Mouse (Mus musculus): ENCODE results near the gene Uqcrfs1. TPM values are rescaled to one million over a fixed set of nuclear protein-coding genes. Genes with fewer than 3 reads are reported as not detected.

The Uqcrfs1 gene
- polyA plus RNA-seq, 1 experiment from 2014 or later = 323 TPM

DNA sequence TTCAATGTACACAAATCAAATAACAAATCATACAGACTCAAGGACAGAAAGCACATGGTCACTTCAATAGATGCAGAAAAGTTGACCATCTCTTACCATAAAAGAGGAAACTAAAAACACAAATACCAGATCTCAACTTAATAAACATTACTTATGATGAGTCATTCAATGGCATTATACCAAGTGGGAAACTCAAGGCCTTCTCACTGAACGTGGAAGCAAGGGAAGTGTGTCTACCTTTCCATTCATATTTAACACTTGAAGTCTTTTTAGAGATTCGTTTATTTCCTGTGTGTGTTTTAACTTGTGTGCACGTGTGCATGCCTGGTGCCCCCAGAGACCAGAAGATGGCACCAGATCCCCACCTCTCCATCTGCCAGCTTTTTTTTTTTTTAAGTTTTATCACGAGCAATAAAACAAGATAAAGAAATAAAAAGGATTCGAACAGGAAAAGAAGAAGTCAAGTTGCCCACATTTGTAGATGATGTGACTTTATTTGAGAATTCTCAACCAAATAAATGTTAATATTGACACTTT lies 8.0 kb upstream of the Uqcrfs1 start:
- WGBS = 46% methylated on average over 5 of the region's 5 CpGs
- H3K4me3 ChIP-seq (replicated peaks) = no peak overlapping the region
- H3K4me1 ChIP-seq = no peaks in the 10 kb centered on the region
- no peak overlapping the region for H3K27ac ChIP-seq (replicated peaks)
- H3K4me2 ChIP-seq = no peak overlapping the region
- no peaks in the 10 kb centered on the region for H3K36me3 ChIP-seq
- no peaks in the 10 kb centered on the region; the same call in 1 of the 2 replicates for H3K27me3 ChIP-seq (replicated peaks)
- H3K9me3 ChIP-seq (replicated peaks) = no peaks in the 10 kb centered on the region
- no peak for ATAC-seq (ENCODE audit: low FRiP score)
- no peak overlapping the region for H3K9ac ChIP-seq (replicated peaks)

DNA sequence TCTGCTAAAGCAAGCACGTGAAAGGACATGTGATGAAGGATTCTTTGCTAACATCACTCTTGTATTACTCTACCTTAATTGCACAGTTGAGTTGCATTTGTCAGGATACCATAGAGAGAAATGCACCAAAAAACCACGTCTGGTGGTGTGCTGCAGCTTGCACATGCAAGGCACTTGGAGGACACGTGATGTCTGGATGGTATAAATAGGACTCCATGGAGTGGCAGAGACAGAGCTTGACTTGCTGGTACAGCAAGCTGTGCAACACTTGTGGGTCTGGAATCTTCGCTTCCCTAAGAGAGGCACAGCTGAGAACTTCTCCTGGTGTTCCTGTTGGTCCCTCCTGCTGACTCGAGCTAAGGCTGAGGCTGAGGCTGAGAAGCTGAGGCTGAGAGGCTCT lies 4.2 kb upstream of the Uqcrfs1 start:
- no peaks in the 10 kb centered on the region for H3K36me3 ChIP-seq
- no peaks in the 10 kb centered on the region for H3K9me3 ChIP-seq (replicated peaks)
- H3K4me3 ChIP-seq (replicated peaks) = no peak overlapping the region
- H3K4me1 ChIP-seq = peaks cover 6% of the 10 kb centered on the region
- H3K27me3 ChIP-seq (replicated peaks) = no peaks in the 10 kb centered on the region; the same call in 1 of the 2 replicates
- ATAC-seq (ENCODE audit: low FRiP score) = no peak
- H3K4me2 ChIP-seq = no peak overlapping the region
- WGBS = 87% methylated on average over 5 of the region's 5 CpGs
- no peak overlapping the region for H3K9ac ChIP-seq (replicated peaks)
- no peak overlapping the region for H3K27ac ChIP-seq (replicated peaks)

DNA sequence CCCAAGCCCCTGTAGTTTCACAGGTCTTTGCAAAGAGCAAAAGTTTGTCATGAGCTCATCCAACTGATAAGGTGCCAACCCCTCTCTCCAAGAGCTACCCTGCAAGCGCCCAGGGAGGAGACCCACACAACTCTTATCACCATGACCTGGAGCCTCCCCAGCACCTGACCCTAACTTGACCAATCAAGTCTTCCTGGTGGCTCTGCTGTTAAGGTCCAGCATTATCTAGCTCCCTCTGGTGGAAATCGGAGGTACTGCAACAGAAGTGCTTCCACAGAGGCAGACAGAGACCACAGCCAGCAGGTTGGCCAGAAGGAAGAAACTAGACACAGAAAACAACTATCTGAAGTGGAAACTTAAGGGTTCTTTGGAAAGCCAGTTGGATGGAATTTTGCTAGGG lies 3.7 kb upstream of the Uqcrfs1 start:
- 26% methylated on average over 2 of the region's 2 CpGs for WGBS
- Histone ChIP-seq H3K27me3 (replicated peaks) (no peaks in the 10 kb centered on the region; the same call in 1 of the 2 replicates), H3K4me3 (replicated peaks) (no peak overlapping the region), H3K4me1 (peaks cover 11% of the 10 kb centered on the region), H3K9ac (replicated peaks) (no peak overlapping the region), H3K36me3 (no peaks in the 10 kb centered on the region), H3K4me2 (no peak overlapping the region), H3K9me3 (replicated peaks) (no peaks in the 10 kb centered on the region), H3K27ac (replicated peaks) (no peak overlapping the region)
- no peak for ATAC-seq (ENCODE audit: low FRiP score)

DNA sequence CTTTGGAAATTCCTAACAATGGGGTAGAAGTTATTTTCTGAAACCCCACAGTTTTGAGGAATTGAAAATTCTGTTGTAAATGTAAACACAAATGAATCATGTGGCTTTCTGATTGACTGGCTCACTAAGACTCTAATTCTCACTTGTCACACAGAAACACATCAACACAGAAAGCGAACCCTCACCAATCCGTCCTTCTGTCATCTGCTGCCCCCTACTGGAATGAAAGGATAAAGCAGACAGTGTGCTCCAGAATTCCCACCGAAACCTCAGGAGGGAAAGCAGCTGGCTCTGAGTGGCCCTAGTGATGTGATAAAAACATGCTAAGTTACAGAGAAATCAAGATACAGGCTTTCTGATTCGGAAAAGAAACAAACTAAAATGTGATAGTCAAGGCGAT lies 14.4 kb downstream of the Uqcrfs1 start:
- peak; percentile 84 for ATAC-seq (ENCODE audit: low FRiP score)
- Histone ChIP-seq H3K9me3 (replicated peaks) (no peaks in the 10 kb centered on the region), H3K27me3 (replicated peaks) (no peaks in the 10 kb centered on the region), H3K36me3 (no peaks in the 10 kb centered on the region), H3K4me3 (replicated peaks) (no peak overlapping the region), H3K4me2 (peak overlapping the region; percentile 24), H3K4me1 (no peaks in the 10 kb centered on the region), H3K9ac (replicated peaks) (no peak overlapping the region), H3K27ac (replicated peaks) (no peak overlapping the region)
- WGBS = 8% methylated on average over 5 of the region's 5 CpGs

DNA sequence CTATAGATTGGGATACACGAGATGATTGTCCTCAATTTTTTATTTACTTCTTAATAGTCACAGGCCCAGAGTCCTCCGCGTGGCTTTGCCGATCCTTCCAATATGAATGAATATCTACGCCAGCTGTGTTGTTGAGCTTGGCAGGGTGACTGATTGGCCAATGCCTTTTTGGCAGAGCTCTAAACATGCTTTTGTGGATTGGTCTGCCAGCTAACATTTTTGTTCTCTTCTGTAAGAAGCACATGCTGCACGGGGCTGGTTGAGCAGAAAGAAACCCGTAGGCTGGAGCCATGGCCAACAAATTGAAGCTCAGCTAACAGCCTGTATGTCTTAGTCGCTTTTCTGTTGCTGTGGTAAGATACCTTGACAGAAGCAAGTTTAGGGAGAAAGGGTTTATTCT lies 20.2 kb downstream of the Uqcrfs1 start:
- Histone ChIP-seq H3K4me1 (no peaks in the 10 kb centered on the region), H3K27ac (replicated peaks) (no peak overlapping the region), H3K36me3 (no peaks in the 10 kb centered on the region), H3K27me3 (replicated peaks) (no peaks in the 10 kb centered on the region), H3K4me3 (replicated peaks) (no peak overlapping the region), H3K9me3 (replicated peaks) (no peaks in the 10 kb centered on the region), H3K9ac (replicated peaks) (no peak overlapping the region), H3K4me2 (no peak overlapping the region)
- no peak for ATAC-seq (ENCODE audit: low FRiP score)
- WGBS = 84% methylated on average over 8 of the region's 8 CpGs

DNA sequence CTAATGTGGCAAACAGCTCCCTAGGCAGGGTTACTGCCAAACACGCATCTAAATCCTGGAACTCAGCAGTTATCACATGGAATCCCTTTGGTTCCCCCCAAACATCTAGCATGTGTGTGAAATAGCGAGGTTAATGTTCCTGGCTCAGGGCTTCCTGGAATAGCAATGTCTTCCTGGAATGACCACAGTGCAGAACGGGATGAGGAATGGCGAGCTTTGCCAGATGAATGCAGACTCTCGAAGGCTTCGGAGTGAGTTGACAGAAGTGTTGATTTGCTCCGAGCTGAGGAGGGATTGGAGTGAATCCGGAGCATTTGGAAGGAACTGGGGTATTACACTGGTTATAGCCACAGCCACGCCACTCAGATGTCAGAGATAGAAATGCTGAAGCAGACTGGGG lies 21.2 kb downstream of the Uqcrfs1 start:
- Histone ChIP-seq H3K4me3 (replicated peaks) (no peak overlapping the region), H3K27ac (replicated peaks) (no peak overlapping the region), H3K27me3 (replicated peaks) (no peaks in the 10 kb centered on the region), H3K36me3 (no peaks in the 10 kb centered on the region), H3K4me2 (no peak overlapping the region), H3K9ac (replicated peaks) (no peak overlapping the region), H3K9me3 (replicated peaks) (no peaks in the 10 kb centered on the region), H3K4me1 (no peaks in the 10 kb centered on the region)
- WGBS = 90% methylated on average over 9 of the region's 9 CpGs
- ATAC-seq (ENCODE audit: low FRiP score) = no peak

DNA sequence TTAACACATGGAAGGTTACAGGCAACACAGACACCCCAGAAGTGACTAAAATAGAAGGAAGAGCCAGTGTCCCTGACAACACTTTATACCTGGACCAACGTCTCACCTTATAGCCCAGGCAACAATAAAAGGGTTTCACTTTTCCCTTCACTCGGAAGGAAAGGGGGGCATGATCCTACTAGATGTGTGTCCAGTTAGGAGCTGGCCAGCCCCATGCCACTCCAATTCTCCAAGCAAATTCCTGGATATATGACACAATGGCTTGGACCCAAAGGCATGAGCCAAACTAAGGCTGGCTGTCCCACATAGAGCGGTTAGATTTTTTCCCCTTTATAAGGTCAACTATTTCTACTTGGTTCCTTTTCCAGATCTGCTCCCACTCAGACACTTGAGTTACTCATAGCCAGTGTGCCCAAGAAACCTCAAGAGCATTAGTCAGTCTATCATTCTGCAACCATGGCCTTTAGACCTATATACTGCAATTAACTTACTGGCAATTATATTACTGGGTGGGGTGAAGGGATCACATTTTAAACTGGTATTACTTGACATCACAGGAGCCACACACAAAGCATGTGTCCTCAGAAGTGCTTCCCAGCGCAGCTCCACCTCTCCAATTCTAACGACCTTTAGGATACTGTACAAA lies 21.8 kb downstream of the Uqcrfs1 start:
- WGBS = 93% methylated on average over 5 of the region's 5 CpGs
- ATAC-seq (ENCODE audit: low FRiP score) = no peak
- no peaks in the 10 kb centered on the region for H3K9me3 ChIP-seq (replicated peaks)
- H3K36me3 ChIP-seq = no peaks in the 10 kb centered on the region
- no peak overlapping the region for H3K9ac ChIP-seq (replicated peaks)
- H3K4me1 ChIP-seq = no peaks in the 10 kb centered on the region
- H3K27me3 ChIP-seq (replicated peaks) = no peaks in the 10 kb centered on the region
- no peak overlapping the region for H3K4me3 ChIP-seq (replicated peaks)
- no peak overlapping the region for H3K27ac ChIP-seq (replicated peaks)
- H3K4me2 ChIP-seq = no peak overlapping the region

DNA sequence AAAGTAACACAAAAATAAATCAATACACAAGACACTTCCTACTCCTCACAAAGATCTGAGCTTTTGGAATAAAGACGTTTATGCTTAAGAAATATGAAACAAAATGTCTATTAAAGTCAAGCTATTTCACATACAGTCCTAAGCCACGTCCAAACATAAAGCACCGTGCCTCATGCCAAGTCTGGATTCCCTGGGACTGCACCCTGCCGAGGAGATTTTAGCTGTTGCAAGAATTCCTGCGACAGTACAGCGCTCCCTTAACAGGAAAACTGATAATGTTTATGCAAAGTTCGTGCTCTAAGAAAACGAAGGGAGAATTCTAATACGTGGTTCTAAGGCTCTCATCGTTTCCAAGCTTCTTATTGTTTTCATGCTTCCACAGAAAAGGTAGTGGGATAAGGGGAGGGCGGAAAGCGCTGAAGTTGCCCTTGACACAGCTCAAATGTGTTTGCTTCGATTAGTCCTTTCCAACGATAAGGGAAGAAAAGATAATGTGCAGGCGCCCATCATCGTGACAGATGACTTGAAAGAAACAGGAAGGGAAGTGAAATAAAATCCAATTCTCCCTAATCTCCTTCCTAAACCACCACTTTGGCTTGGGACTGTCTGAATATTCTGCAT lies 23.8 kb downstream of the Uqcrfs1 start:
- 82% methylated on average over 16 of the region's 16 CpGs for WGBS
- H3K27me3 ChIP-seq (replicated peaks) = no peaks in the 10 kb centered on the region
- no peak overlapping the region for H3K27ac ChIP-seq (replicated peaks)
- no peak for ATAC-seq (ENCODE audit: low FRiP score)
- H3K4me1 ChIP-seq = no peaks in the 10 kb centered on the region
- H3K9me3 ChIP-seq (replicated peaks) = no peaks in the 10 kb centered on the region
- H3K4me2 ChIP-seq = no peak overlapping the region
- no peak overlapping the region for H3K4me3 ChIP-seq (replicated peaks)
- H3K36me3 ChIP-seq = no peaks in the 10 kb centered on the region
- H3K9ac ChIP-seq (replicated peaks) = no peak overlapping the region

DNA sequence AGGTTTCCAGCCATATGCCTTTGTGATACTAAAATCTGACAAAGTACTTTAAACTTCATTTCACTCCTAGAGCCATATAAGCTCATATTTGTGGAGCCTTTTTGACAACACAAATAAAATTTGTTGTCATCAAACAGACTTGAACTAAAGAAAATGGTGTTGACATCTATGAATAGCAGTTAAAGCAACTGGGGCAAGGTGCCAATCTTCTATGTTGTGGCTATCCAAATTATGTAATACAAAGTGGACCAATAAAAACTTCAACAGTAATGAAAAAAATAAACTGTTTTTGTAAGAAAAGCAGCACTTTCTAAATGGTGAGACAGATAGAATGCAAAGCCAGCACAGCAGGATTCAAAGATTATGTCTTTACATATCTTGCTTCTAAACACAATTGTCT lies 27.0 kb downstream of the Uqcrfs1 start:
- H3K27ac ChIP-seq (replicated peaks) = no peak overlapping the region
- no peaks in the 10 kb centered on the region for H3K4me1 ChIP-seq

DNA sequence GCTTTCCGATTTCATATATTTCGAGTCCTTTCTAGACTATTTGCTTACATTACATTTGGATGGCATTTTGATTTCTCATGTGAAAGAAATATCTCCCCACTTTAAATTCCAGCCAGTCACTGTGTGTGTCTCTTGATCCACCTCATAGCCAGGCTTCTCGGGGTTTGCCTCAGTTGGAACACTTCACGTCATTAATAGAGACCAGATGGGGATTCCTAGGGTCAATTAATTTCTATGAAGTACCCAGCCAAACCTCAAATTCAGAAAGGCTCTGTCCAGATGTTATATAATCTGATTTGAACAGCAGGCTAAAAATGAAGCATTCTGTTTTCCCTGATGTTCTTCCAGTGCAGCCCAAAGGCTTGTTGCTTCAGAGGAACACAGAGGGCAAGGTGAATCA lies 37.5 kb downstream of the Uqcrfs1 start:
- H3K4me3 ChIP-seq (replicated peaks) = no peak overlapping the region
- H3K4me2 ChIP-seq = no peak overlapping the region
- H3K4me1 ChIP-seq = no peaks in the 10 kb centered on the region
- H3K9ac ChIP-seq (replicated peaks) = no peak overlapping the region
- H3K36me3 ChIP-seq = no peaks in the 10 kb centered on the region
- 69% methylated on average over 4 of the region's 4 CpGs for WGBS
- H3K27ac ChIP-seq (replicated peaks) = no peak overlapping the region
- H3K27me3 ChIP-seq (replicated peaks) = no peaks in the 10 kb centered on the region
- no peak for ATAC-seq (ENCODE audit: low FRiP score)
- no peaks in the 10 kb centered on the region for H3K9me3 ChIP-seq (replicated peaks)

More for the DNA sequence above, 27.0 kb downstream of the Uqcrfs1 start:
- no peak overlapping the region for H3K9ac ChIP-seq (replicated peaks)
- no peak overlapping the region for H3K4me3 ChIP-seq (replicated peaks)
- no peaks in the 10 kb centered on the region for H3K9me3 ChIP-seq (replicated peaks)
- ATAC-seq (ENCODE audit: low FRiP score) = no peak
- no peak overlapping the region for H3K4me2 ChIP-seq
- H3K27me3 ChIP-seq (replicated peaks) = no peaks in the 10 kb centered on the region
- H3K36me3 ChIP-seq = no peaks in the 10 kb centered on the region

DNA sequence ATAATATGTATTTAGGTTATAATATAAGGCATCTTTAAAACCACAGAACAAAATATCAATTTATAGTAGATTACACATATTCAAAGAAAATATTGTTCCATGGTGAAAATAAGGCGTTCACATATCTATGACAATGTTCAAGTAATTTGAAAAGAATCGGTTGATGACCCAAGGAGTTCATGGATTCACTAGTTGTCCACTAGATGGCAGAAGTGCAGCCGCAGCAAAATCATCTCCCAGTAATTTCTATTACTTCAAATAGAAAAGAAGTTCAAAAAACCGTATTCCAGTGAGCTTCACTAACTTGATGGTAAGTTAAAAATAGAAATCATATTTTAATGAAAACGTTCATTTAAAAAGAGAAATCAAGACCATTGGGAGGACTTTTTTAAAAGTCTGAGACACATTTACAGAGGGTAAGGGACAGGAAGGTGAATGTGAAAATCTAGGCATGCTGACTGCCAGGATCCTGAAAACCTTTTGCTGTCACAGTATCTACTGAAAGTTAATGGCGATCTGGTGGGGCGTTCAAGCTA lies 43.2 kb downstream of the Uqcrfs1 start:
- no peak overlapping the region for H3K4me2 ChIP-seq
- H3K9ac ChIP-seq (replicated peaks) = no peak overlapping the region
- 40% methylated on average over 7 of the region's 7 CpGs for WGBS
- no peaks in the 10 kb centered on the region for H3K9me3 ChIP-seq (replicated peaks)
- no peaks in the 10 kb centered on the region for H3K27me3 ChIP-seq (replicated peaks)
- no peaks in the 10 kb centered on the region for H3K4me1 ChIP-seq
- no peaks in the 10 kb centered on the region for H3K36me3 ChIP-seq
- no peak for ATAC-seq (ENCODE audit: low FRiP score)
- H3K27ac ChIP-seq (replicated peaks) = no peak overlapping the region
- H3K4me3 ChIP-seq (replicated peaks) = no peak overlapping the region
